Mouse (Mus musculus) megakaryocyte, embryonic 14.5 days (primary cell): ENCODE measurements around the gene Dkk3.

Experiments
- FLI1 ChIP-seq: IDR thresholded peaks from 2 replicates; pipeline ENCODE4 v1.6.1; 2012; ENCODE audit warnings: low read length, inconsistent platforms, mixed read lengths
- GATA1 ChIP-seq: IDR thresholded peaks from 3 replicates; pipeline ENCODE4 v1.6.1; 2012; ENCODE audit warnings: mixed read lengths, low read length, inconsistent platforms, borderline replicate concordance

- TF ChIP-seq GATA1 (no peak), FLI1 (no peak)
Measured at GRCm38 (mm10) chr7:112132005-112132404, 26.9 kb downstream of the Dkk3 start.
